Mouse (Mus musculus) kidney, adult 2 months (tissue): ENCODE results near the gene Atp6v0c. TPM values are rescaled to one million over a fixed set of nuclear protein-coding genes. Genes with fewer than 3 reads are reported as not detected.

Experiments used
- DNase-seq: peaks from one replicate; pipeline ENCODE4 v3.0.0; 2021
- H3K27ac ChIP-seq: fragments of 200-500 bp; 2 replicates; pipeline ENCODE4 v1.5.1; 2012; ENCODE audit warnings: low read depth, low read length, control low read depth, inconsistent platforms; ENCODE audit not compliant: insufficient read depth
- H3K27me3 ChIP-seq: fragments of 200-500 bp; replicated peaks from 2 replicates; pipeline ENCODE4 v1.6.1; 2012; ENCODE audit warnings: mild to moderate bottlenecking, moderate library complexity, low read length, inconsistent platforms; ENCODE audit not compliant: control insufficient read depth, insufficient read depth
- H3K36me3 ChIP-seq: fragments of 200-500 bp; 2 replicates; pipeline ENCODE4 v1.6.1; 2012; ENCODE audit warnings: mild to moderate bottlenecking, moderate library complexity, low read length, inconsistent platforms; ENCODE audit not compliant: control insufficient read depth, insufficient read depth
- H3K4me1 ChIP-seq: fragments of 200-500 bp; 2 replicates; pipeline ENCODE4 v1.6.1; 2011; ENCODE audit warnings: low read length; ENCODE audit not compliant: control insufficient read depth, insufficient read depth
- H3K4me3 ChIP-seq: fragments of 200-500 bp; 2 replicates; pipeline ENCODE4 v1.5.1; 2011; ENCODE audit warnings: mild to moderate bottlenecking, low read depth, low read length, control low read depth; ENCODE audit not compliant: insufficient read depth
- CTCF ChIP-seq: fragments of 200-500 bp; conservative IDR thresholded peaks from 2 replicates; pipeline ENCODE4 v1.5.1; 2011; ENCODE audit warnings: low read depth, mild to moderate bottlenecking, control low read depth, low read length, moderate library complexity, mixed read lengths; ENCODE audit not compliant: insufficient read depth, insufficient read length
- POLR2A ChIP-seq: fragments of 200-500 bp; IDR thresholded peaks from one replicate; pipeline ENCODE4 v1.6.1; 2011; ENCODE audit warnings: low read depth, low read length, control low read depth
- WGBS: fragments of 180-500 bp; shearing (Covaris S2); methylation state at CpG from one replicate; pipeline ENCODE4 v1.1.7; 2018; 5-methylcytosine and 5-hydroxymethylcytosine counted together
- polyA plus RNA-seq: library from polyadenylated mRNA; depleted of rRNA; stranded (reverse); fragments of >200 nt; gene quantifications from 2 replicates; pipeline ENCODE4 v1.2.3, GENCODE M21; 2012

The Atp6v0c gene
- polyA plus RNA-seq, 1 experiment, result 2,489 TPM

GRCm38 (mm10) chr17:24171738-24172137 is 2.2 kb upstream of the Atp6v0c start:
- no peak for DNase-seq
- 87% methylated on average over 4 of the region's 4 CpGs for WGBS

GRCm38 (mm10) chr17:24170729-24171128 is 1.2 kb upstream of the Atp6v0c start:
- peak overlapping the region; percentile 100; the same call in 1 of the 2 replicates for H3K27ac ChIP-seq
- no peak overlapping the region for H3K4me3 ChIP-seq
- WGBS, result 72% methylated on average over 5 of the region's 5 CpGs
- no peaks in the 10 kb centered on the region for H3K27me3 ChIP-seq
- no peaks in the 10 kb centered on the region for H3K36me3 ChIP-seq
- TF ChIP-seq POLR2A, result no peak
- no peak for TF ChIP-seq CTCF
- peaks cover 12% of the 10 kb centered on the region for H3K4me1 ChIP-seq
- no peak for DNase-seq

More at GRCm38 (mm10) chr17:24171738-24172137, 2.2 kb upstream of the Atp6v0c start:
- TF ChIP-seq CTCF, result no peak
- Histone ChIP-seq H3K36me3 (no peaks in the 10 kb centered on the region), H3K27ac (no peak overlapping the region), H3K27me3 (no peaks in the 10 kb centered on the region), H3K4me3 (no peak overlapping the region), H3K4me1 (peaks cover 8% of the 10 kb centered on the region)

- H3K27me3 ChIP-seq, result no peaks in the 10 kb centered on the region
- WGBS, result 43% methylated on average over 3 of the region's 3 CpGs
- DNase-seq, result no peak
- no peaks in the 10 kb centered on the region for H3K36me3 ChIP-seq
- TF ChIP-seq CTCF, result no peak
- TF ChIP-seq POLR2A, result no peak
- H3K4me3 ChIP-seq, result peak overlapping the region; percentile 78
- peak overlapping the region; percentile 100 for H3K27ac ChIP-seq
- peaks cover 15% of the 10 kb centered on the region for H3K4me1 ChIP-seq
Measured at GRCm38 (mm10) chr17:24170125-24170524, 623 bp upstream of the Atp6v0c start.

- no peak for TF ChIP-seq POLR2A
- no peak for TF ChIP-seq CTCF
Measured at GRCm38 (mm10) chr17:24168590-24169277, 768 bp downstream of the Atp6v0c start.

GRCm38 (mm10) chr17:24167891-24168505 is 1.5 kb downstream of the Atp6v0c start:
- no peaks in the 10 kb centered on the region for H3K36me3 ChIP-seq
- no peak for TF ChIP-seq POLR2A
- no peak for TF ChIP-seq CTCF
- DNase-seq, result peak; percentile 36
- peak overlapping the region; percentile 78 for H3K4me3 ChIP-seq
- peak overlapping the region; percentile 100 for H3K27ac ChIP-seq
- H3K4me1 ChIP-seq, result peaks cover 15% of the 10 kb centered on the region
- H3K27me3 ChIP-seq, result no peaks in the 10 kb centered on the region
- 15% methylated on average over 7 of the region's 7 CpGs for WGBS

More at GRCm38 (mm10) chr17:24168590-24169277, 768 bp downstream of the Atp6v0c start:
- H3K27me3 ChIP-seq, result no peaks in the 10 kb centered on the region
- H3K27ac ChIP-seq, result peak overlapping the region; percentile 100
- peak; percentile 60 for DNase-seq
- H3K4me1 ChIP-seq, result peaks cover 15% of the 10 kb centered on the region
- H3K36me3 ChIP-seq, result no peaks in the 10 kb centered on the region
- under 1% methylated on average over 41 of the region's 41 CpGs for WGBS
- peak overlapping the region; percentile 78 for H3K4me3 ChIP-seq

- WGBS, result 34% methylated on average over 6 of the region's 6 CpGs
- peak; percentile 71 for DNase-seq
- Histone ChIP-seq H3K27ac (peak overlapping the region; percentile 65), H3K4me1 (peaks cover 15% of the 10 kb centered on the region), H3K4me3 (no peak overlapping the region), H3K27me3 (no peaks in the 10 kb centered on the region), H3K36me3 (no peaks in the 10 kb centered on the region)
- TF ChIP-seq POLR2A, result no peak
- no peak for TF ChIP-seq CTCF
Measured at GRCm38 (mm10) chr17:24167120-24167519, 2.4 kb downstream of the Atp6v0c start.

GRCm38 (mm10) chr17:24164566-24165259 is 4.8 kb downstream of the Atp6v0c start:
- WGBS, result 56% methylated on average over 11 of the region's 11 CpGs
- Histone ChIP-seq H3K4me1 (peaks cover 18% of the 10 kb centered on the region), H3K27ac (peak overlapping the region; percentile 33), H3K27me3 (no peaks in the 10 kb centered on the region), H3K36me3 (no peaks in the 10 kb centered on the region), H3K4me3 (no peak overlapping the region)
- TF ChIP-seq POLR2A (no peak), CTCF (0 out of 2 replicates have a peak, but pooled peaks have one; percentile 5)
- DNase-seq, result peak; percentile 85
